Mouse (Mus musculus): Measurements from ENCODE around the gene March10. TPM values are rescaled to one million over a fixed set of nuclear protein-coding genes. Genes with fewer than 3 reads are reported as not detected.

The March10 gene
- polyA plus RNA-seq, 1 experiment from 2014 or later = 0.19 TPM

GRCm38 (mm10) chr11:105459900-105460299 lies 3.4 kb upstream of the March10 start:
- H3K9me3 ChIP-seq (replicated peaks; ENCODE audit: control insufficient read depth, low read length) = no peaks in the 10 kb centered on the region
- no peak overlapping the region for H3K4me2 ChIP-seq
- H3K9ac ChIP-seq (ENCODE audit: low read depth, low read length) = no peak overlapping the region
- WGBS (ENCODE audit: insufficient replicate concordance) = 63% methylated on average over 5 of the region's 5 CpGs
- H3K27ac ChIP-seq (ENCODE audit: low read depth, low read length) = no peak overlapping the region
- H3K4me3 ChIP-seq (ENCODE audit: low read depth, low read length) = no peak overlapping the region
- peaks cover 10% of the 10 kb centered on the region for H3K4me1 ChIP-seq (ENCODE audit: control insufficient read depth, insufficient read depth, low read length)
- H3K36me3 ChIP-seq (ENCODE audit: control insufficient read depth, insufficient read depth, low read length) = no peaks in the 10 kb centered on the region
- H3K27me3 ChIP-seq (ENCODE audit: control insufficient read depth, insufficient read depth, low read length) = no peaks in the 10 kb centered on the region; the same call in 1 of the 2 replicates
- no peak for ATAC-seq (replicated peaks; ENCODE audit: insufficient number of reproducible peaks, low FRiP score, low TSS enrichment)

- Histone ChIP-seq H3K4me2 (peak overlapping the region; percentile 96), H3K9me3 (replicated peaks; ENCODE audit: control insufficient read depth, low read length) (no peaks in the 10 kb centered on the region), H3K4me1 (ENCODE audit: control insufficient read depth, insufficient read depth, low read length) (peaks cover 4% of the 10 kb centered on the region; the same call in 1 of the 2 replicates), H3K9ac (ENCODE audit: low read depth, low read length) (no peak overlapping the region), H3K36me3 (ENCODE audit: control insufficient read depth, insufficient read depth, low read length) (no peaks in the 10 kb centered on the region), H3K4me3 (ENCODE audit: low read depth, low read length) (peak overlapping the region; percentile 53), H3K27ac (ENCODE audit: low read depth, low read length) (no peak overlapping the region), H3K27me3 (ENCODE audit: control insufficient read depth, insufficient read depth, low read length) (no peaks in the 10 kb centered on the region; the same call in 1 of the 2 replicates)
- ATAC-seq (replicated peaks; ENCODE audit: insufficient number of reproducible peaks, low FRiP score, low TSS enrichment) = no peak
- 67% methylated on average over 7 of the region's 7 CpGs for WGBS (ENCODE audit: insufficient replicate concordance)
These were observed 506 bp upstream of the March10 start for GRCm38 (mm10) chr11:105457041-105457440.

GRCm38 (mm10) chr11:105455118-105455517 lies 1.4 kb downstream of the March10 start:
- no peak overlapping the region for H3K9ac ChIP-seq (ENCODE audit: low read depth, low read length)
- WGBS (ENCODE audit: insufficient replicate concordance) = 88% methylated on average over 5 of the region's 5 CpGs
- no peak overlapping the region for H3K4me2 ChIP-seq
- no peak for ATAC-seq (replicated peaks; ENCODE audit: insufficient number of reproducible peaks, low FRiP score, low TSS enrichment)
- peaks cover 4% of the 10 kb centered on the region; the same call in 1 of the 2 replicates for H3K4me1 ChIP-seq (ENCODE audit: control insufficient read depth, insufficient read depth, low read length)
- no peak overlapping the region for H3K4me3 ChIP-seq (ENCODE audit: low read depth, low read length)
- no peaks in the 10 kb centered on the region for H3K36me3 ChIP-seq (ENCODE audit: control insufficient read depth, insufficient read depth, low read length)
- no peak overlapping the region for H3K27ac ChIP-seq (ENCODE audit: low read depth, low read length)
- no peaks in the 10 kb centered on the region for H3K9me3 ChIP-seq (replicated peaks; ENCODE audit: control insufficient read depth, low read length)
- no peaks in the 10 kb centered on the region; the same call in 1 of the 2 replicates for H3K27me3 ChIP-seq (ENCODE audit: control insufficient read depth, insufficient read depth, low read length)

GRCm38 (mm10) chr11:105453084-105453483 lies 3.5 kb downstream of the March10 start:
- no peaks in the 10 kb centered on the region; the same call in 1 of the 2 replicates for H3K27me3 ChIP-seq (ENCODE audit: control insufficient read depth, insufficient read depth, low read length)
- no peak overlapping the region for H3K4me3 ChIP-seq (ENCODE audit: low read depth, low read length)
- H3K9me3 ChIP-seq (replicated peaks; ENCODE audit: control insufficient read depth, low read length) = no peaks in the 10 kb centered on the region
- H3K9ac ChIP-seq (ENCODE audit: low read depth, low read length) = no peak overlapping the region
- peaks cover 10% of the 10 kb centered on the region; the same call in 1 of the 2 replicates for H3K4me1 ChIP-seq (ENCODE audit: control insufficient read depth, insufficient read depth, low read length)
- ATAC-seq (replicated peaks; ENCODE audit: insufficient number of reproducible peaks, low FRiP score, low TSS enrichment) = no peak
- 91% methylated on average over 4 of the region's 4 CpGs for WGBS (ENCODE audit: insufficient replicate concordance)
- H3K27ac ChIP-seq (ENCODE audit: low read depth, low read length) = no peak overlapping the region
- no peak overlapping the region for H3K4me2 ChIP-seq
- H3K36me3 ChIP-seq (ENCODE audit: control insufficient read depth, insufficient read depth, low read length) = no peaks in the 10 kb centered on the region

- Histone ChIP-seq H3K9me3 (replicated peaks; ENCODE audit: control insufficient read depth, low read length) (no peaks in the 10 kb centered on the region), H3K4me3 (ENCODE audit: low read depth, low read length) (no peak overlapping the region), H3K36me3 (ENCODE audit: control insufficient read depth, insufficient read depth, low read length) (no peaks in the 10 kb centered on the region), H3K27me3 (ENCODE audit: control insufficient read depth, insufficient read depth, low read length) (no peaks in the 10 kb centered on the region; the same call in 1 of the 2 replicates), H3K4me2 (no peak overlapping the region), H3K4me1 (ENCODE audit: control insufficient read depth, insufficient read depth, low read length) (peaks cover 14% of the 10 kb centered on the region; the same call in 1 of the 2 replicates), H3K27ac (ENCODE audit: low read depth, low read length) (no peak overlapping the region), H3K9ac (ENCODE audit: low read depth, low read length) (no peak overlapping the region)
- ATAC-seq (replicated peaks; ENCODE audit: insufficient number of reproducible peaks, low FRiP score, low TSS enrichment) = no peak
- whole genome bisulfite sequencing (ENCODE audit: insufficient replicate concordance) = 74% methylated on average over 4 of the region's 4 CpGs
These were observed 4.0 kb downstream of the March10 start for GRCm38 (mm10) chr11:105452504-105452903.

GRCm38 (mm10) chr11:105451553-105452135 lies 4.9 kb downstream of the March10 start:
- no peak for ATAC-seq (replicated peaks; ENCODE audit: insufficient number of reproducible peaks, low FRiP score, low TSS enrichment)
- Histone ChIP-seq H3K4me2 (no peak overlapping the region), H3K27me3 (ENCODE audit: control insufficient read depth, insufficient read depth, low read length) (no peaks in the 10 kb centered on the region; the same call in 1 of the 2 replicates), H3K9ac (ENCODE audit: low read depth, low read length) (no peak overlapping the region), H3K4me3 (ENCODE audit: low read depth, low read length) (no peak overlapping the region), H3K9me3 (replicated peaks; ENCODE audit: control insufficient read depth, low read length) (no peaks in the 10 kb centered on the region), H3K36me3 (ENCODE audit: control insufficient read depth, insufficient read depth, low read length) (no peaks in the 10 kb centered on the region), H3K4me1 (ENCODE audit: control insufficient read depth, insufficient read depth, low read length) (peaks cover 14% of the 10 kb centered on the region; the same call in 1 of the 2 replicates), H3K27ac (ENCODE audit: low read depth, low read length) (no peak overlapping the region)
- 74% methylated on average over 7 of the region's 7 CpGs for WGBS (ENCODE audit: insufficient replicate concordance)

- H3K27ac ChIP-seq (ENCODE audit: low read depth, low read length) = no peak overlapping the region
- 56% methylated on average over 12 of the region's 12 CpGs for WGBS (ENCODE audit: insufficient replicate concordance)
These were observed 6.8 kb downstream of the March10 start for GRCm38 (mm10) chr11:105449581-105450315.

GRCm38 (mm10) chr11:105447661-105448060 lies 8.9 kb downstream of the March10 start:
- H3K27me3 ChIP-seq (ENCODE audit: control insufficient read depth, insufficient read depth, low read length) = no peaks in the 10 kb centered on the region
- H3K9ac ChIP-seq (ENCODE audit: low read depth, low read length) = no peak overlapping the region
- no peak overlapping the region for H3K4me3 ChIP-seq (ENCODE audit: low read depth, low read length)
- 0 out of 2 replicates have a peak, but pooled peaks cover 10% of the 10 kb centered on the region for H3K4me1 ChIP-seq (ENCODE audit: control insufficient read depth, insufficient read depth, low read length)
- no peaks in the 10 kb centered on the region for H3K9me3 ChIP-seq (replicated peaks; ENCODE audit: control insufficient read depth, low read length)
- WGBS (ENCODE audit: insufficient replicate concordance) = 66% methylated on average over 6 of the region's 6 CpGs
- ATAC-seq (replicated peaks; ENCODE audit: insufficient number of reproducible peaks, low FRiP score, low TSS enrichment) = no peak
- H3K27ac ChIP-seq (ENCODE audit: low read depth, low read length) = no peak overlapping the region
- H3K36me3 ChIP-seq (ENCODE audit: control insufficient read depth, insufficient read depth, low read length) = no peaks in the 10 kb centered on the region
- no peak overlapping the region for H3K4me2 ChIP-seq

More at GRCm38 (mm10) chr11:105449581-105450315, 6.8 kb downstream of the March10 start:
- no peaks in the 10 kb centered on the region for H3K36me3 ChIP-seq (ENCODE audit: control insufficient read depth, insufficient read depth, low read length)
- no peak overlapping the region for H3K4me3 ChIP-seq (ENCODE audit: low read depth, low read length)
- H3K4me2 ChIP-seq = no peak overlapping the region
- H3K27me3 ChIP-seq (ENCODE audit: control insufficient read depth, insufficient read depth, low read length) = no peaks in the 10 kb centered on the region
- 0 out of 2 replicates have a peak, but pooled peaks cover 10% of the 10 kb centered on the region for H3K4me1 ChIP-seq (ENCODE audit: control insufficient read depth, insufficient read depth, low read length)
- H3K9ac ChIP-seq (ENCODE audit: low read depth, low read length) = no peak overlapping the region
- no peaks in the 10 kb centered on the region for H3K9me3 ChIP-seq (replicated peaks; ENCODE audit: control insufficient read depth, low read length)
- no peak for ATAC-seq (replicated peaks; ENCODE audit: insufficient number of reproducible peaks, low FRiP score, low TSS enrichment)
